Mouse (Mus musculus): ENCODE measurements around the gene Ccdc88b. TPM values are rescaled to one million over a fixed set of nuclear protein-coding genes. Genes with fewer than 3 reads are reported as not detected.
A peak's percentile ranks its signal among the peaks of the same experiment; 100 is the strongest.
"Not testable (repeated sequence)": the region's sequence is repeated elsewhere in the genome, so short reads cannot be mapped to it uniquely, and the experiment has no call there.

Ccdc88b gene
- polyA plus RNA-seq (2015; fragmentation: Nextera tagmentation; extraction: Ambion mirVana): 1.1 and 1.3 TPM in 2 replicates

- Histone ChIP-seq H3K4me2 (ENCODE audit: low read depth, low read length) (no peak within 1 kb of the TSS), H3K36me3 (ENCODE audit: control insufficient read depth, insufficient read depth, low read length) (no peaks in the 10 kb centered on the region), H3K9me3 (ENCODE audit: control insufficient read depth, low read length) (no peaks in the 10 kb centered on the region), H3K4me1 (ENCODE audit: control insufficient read depth, insufficient read depth, low read length) (peaks cover 8% of the 10 kb centered on the region), H3K9ac (ENCODE audit: low read depth, low read length) (no peak within 1 kb of the TSS), H3K27me3 (replicated peaks; ENCODE audit: control insufficient read depth, insufficient read depth, low read length) (no peaks in the 10 kb centered on the region), H3K4me3 (ENCODE audit: low read length) (no peak within 1 kb of the TSS), H3K27ac (ENCODE audit: low read length) (no peak within 1 kb of the TSS)
- 61% methylated on average over 7 of the region's 7 CpGs for WGBS
- ATAC-seq: no peak
Observed at GRCm38 (mm10) chr19:6858031-6858430, at the start of gene Ccdc88b. Gene Ccdc88b (minus strand): TSS chr19:6858211.

DNA sequence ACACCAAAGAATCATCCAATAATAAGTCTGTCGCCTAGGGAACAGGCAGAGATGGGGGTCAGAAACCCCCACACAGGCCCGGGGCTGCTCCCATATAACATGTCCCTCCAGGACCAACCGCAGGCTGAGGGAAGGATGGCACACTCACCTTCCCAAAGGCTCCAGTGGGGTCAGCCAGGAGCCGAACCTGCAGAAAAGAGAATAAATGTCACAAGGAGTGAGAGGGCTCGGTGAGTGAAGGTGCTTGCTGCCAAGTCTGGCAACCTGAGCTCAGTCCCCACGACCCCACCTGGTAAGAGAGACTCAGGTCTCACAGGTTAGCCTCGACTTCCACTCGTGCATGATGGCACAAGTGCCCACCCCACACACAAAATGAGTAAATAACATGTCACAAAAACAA lies 49.1 kb upstream of the Ccdc88b start:
- Histone ChIP-seq H3K9ac (ENCODE audit: low read depth, low read length) (no peak overlapping the region), H3K4me3 (ENCODE audit: low read length) (no peak overlapping the region), H3K9me3 (ENCODE audit: control insufficient read depth, low read length) (no peaks in the 10 kb centered on the region), H3K27ac (ENCODE audit: low read length) (no peak overlapping the region), H3K36me3 (ENCODE audit: control insufficient read depth, insufficient read depth, low read length) (peaks cover 13% of the 10 kb centered on the region), H3K4me1 (ENCODE audit: control insufficient read depth, insufficient read depth, low read length) (peaks cover 14% of the 10 kb centered on the region), H3K27me3 (replicated peaks; ENCODE audit: control insufficient read depth, insufficient read depth, low read length) (no peaks in the 10 kb centered on the region), H3K4me2 (ENCODE audit: low read depth, low read length) (no peak overlapping the region)
- no peak for ATAC-seq
- 88% methylated on average over 8 of the region's 8 CpGs for WGBS

DNA sequence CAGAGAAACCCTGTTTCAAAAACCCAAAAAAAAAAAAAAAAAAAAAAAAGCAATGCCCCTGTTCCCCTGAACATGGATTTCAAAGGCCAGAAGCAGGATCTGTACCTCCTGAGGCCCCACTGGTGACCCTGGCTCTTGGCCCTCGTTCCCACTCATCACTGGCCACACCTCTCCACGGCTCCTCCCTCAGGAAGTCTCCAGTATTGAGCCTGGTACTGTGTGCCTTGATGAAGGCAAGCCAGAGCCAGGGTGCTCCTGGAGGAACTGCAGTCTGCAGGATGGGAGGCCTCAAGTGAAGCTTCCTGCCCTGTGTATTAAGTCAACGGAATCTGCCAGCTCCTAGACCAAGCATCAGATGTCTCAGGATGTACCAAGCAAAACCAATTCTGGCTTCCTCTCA lies 48.2 kb upstream of the Ccdc88b start:
- no peak for ATAC-seq
- Histone ChIP-seq H3K4me2 (ENCODE audit: low read depth, low read length) (no peak overlapping the region), H3K9ac (ENCODE audit: low read depth, low read length) (0 out of 2 replicates have a peak overlapping the region, but pooled peaks have one; percentile 14), H3K9me3 (ENCODE audit: control insufficient read depth, low read length) (no peaks in the 10 kb centered on the region), H3K27me3 (replicated peaks; ENCODE audit: control insufficient read depth, insufficient read depth, low read length) (no peaks in the 10 kb centered on the region), H3K4me3 (ENCODE audit: low read length) (no peak overlapping the region), H3K4me1 (ENCODE audit: control insufficient read depth, insufficient read depth, low read length) (peaks cover 11% of the 10 kb centered on the region), H3K27ac (ENCODE audit: low read length) (no peak overlapping the region), H3K36me3 (ENCODE audit: control insufficient read depth, insufficient read depth, low read length) (peaks cover 6% of the 10 kb centered on the region; the same call in 1 of the 2 replicates)
- WGBS: 74% methylated on average over 3 of the region's 3 CpGs

- WGBS: 91% methylated on average over 11 of the region's 11 CpGs
Observed at GRCm38 (mm10) chr19:6905498-6906159, 47.6 kb upstream of the Ccdc88b start.

GRCm38 (mm10) chr19:6904846-6905245 lies 46.8 kb upstream of the Ccdc88b start:
- Histone ChIP-seq H3K4me1 (ENCODE audit: control insufficient read depth, insufficient read depth, low read length) (peaks cover 7% of the 10 kb centered on the region), H3K9ac (ENCODE audit: low read depth, low read length) (no peak overlapping the region), H3K27ac (ENCODE audit: low read length) (no peak overlapping the region), H3K4me3 (ENCODE audit: low read length) (no peak overlapping the region), H3K36me3 (ENCODE audit: control insufficient read depth, insufficient read depth, low read length) (peaks cover 6% of the 10 kb centered on the region; the same call in 1 of the 2 replicates), H3K27me3 (replicated peaks; ENCODE audit: control insufficient read depth, insufficient read depth, low read length) (no peaks in the 10 kb centered on the region), H3K9me3 (ENCODE audit: control insufficient read depth, low read length) (no peaks in the 10 kb centered on the region), H3K4me2 (ENCODE audit: low read depth, low read length) (no peak overlapping the region)
- 78% methylated on average over 2 of the region's 2 CpGs for WGBS
- ATAC-seq: no peak

More at GRCm38 (mm10) chr19:6905498-6906159, 47.6 kb upstream of the Ccdc88b start:
- peaks cover 7% of the 10 kb centered on the region for H3K4me1 ChIP-seq (ENCODE audit: control insufficient read depth, insufficient read depth, low read length)
- no peak overlapping the region for H3K27ac ChIP-seq (ENCODE audit: low read length)
- H3K4me2 ChIP-seq (ENCODE audit: low read depth, low read length): no peak overlapping the region
- peaks cover 6% of the 10 kb centered on the region; the same call in 1 of the 2 replicates for H3K36me3 ChIP-seq (ENCODE audit: control insufficient read depth, insufficient read depth, low read length)
- no peak for ATAC-seq
- H3K4me3 ChIP-seq (ENCODE audit: low read length): no peak overlapping the region
- no peaks in the 10 kb centered on the region for H3K27me3 ChIP-seq (replicated peaks; ENCODE audit: control insufficient read depth, insufficient read depth, low read length)
- no peaks in the 10 kb centered on the region for H3K9me3 ChIP-seq (ENCODE audit: control insufficient read depth, low read length)
- no peak overlapping the region for H3K9ac ChIP-seq (ENCODE audit: low read depth, low read length)

GRCm38 (mm10) chr19:6903031-6903430 lies 45.0 kb upstream of the Ccdc88b start:
- Histone ChIP-seq H3K9ac (ENCODE audit: low read depth, low read length) (no peak overlapping the region), H3K27ac (ENCODE audit: low read length) (no peak overlapping the region), H3K9me3 (ENCODE audit: control insufficient read depth, low read length) (no peaks in the 10 kb centered on the region), H3K4me1 (ENCODE audit: control insufficient read depth, insufficient read depth, low read length) (0 out of 2 replicates have a peak, but pooled peaks cover 2% of the 10 kb centered on the region), H3K4me2 (ENCODE audit: low read depth, low read length) (no peak overlapping the region), H3K36me3 (ENCODE audit: control insufficient read depth, insufficient read depth, low read length) (peaks cover 6% of the 10 kb centered on the region; the same call in 1 of the 2 replicates), H3K4me3 (ENCODE audit: low read length) (no peak overlapping the region), H3K27me3 (replicated peaks; ENCODE audit: control insufficient read depth, insufficient read depth, low read length) (no peaks in the 10 kb centered on the region)
- no peak for ATAC-seq
- 86% methylated on average over 1 of the region's 1 CpGs for WGBS

GRCm38 (mm10) chr19:6899641-6900040 lies 41.6 kb upstream of the Ccdc88b start:
- 71% methylated on average over 4 of the region's 4 CpGs for WGBS
- Histone ChIP-seq H3K9me3 (ENCODE audit: control insufficient read depth, low read length) (no peaks in the 10 kb centered on the region), H3K4me3 (ENCODE audit: low read length) (no peak overlapping the region), H3K9ac (ENCODE audit: low read depth, low read length) (no peak overlapping the region), H3K4me1 (ENCODE audit: control insufficient read depth, insufficient read depth, low read length) (no peaks in the 10 kb centered on the region), H3K36me3 (ENCODE audit: control insufficient read depth, insufficient read depth, low read length) (0 out of 2 replicates have a peak, but pooled peaks cover 3% of the 10 kb centered on the region), H3K27ac (ENCODE audit: low read length) (no peak overlapping the region), H3K4me2 (ENCODE audit: low read depth, low read length) (no peak overlapping the region), H3K27me3 (replicated peaks; ENCODE audit: control insufficient read depth, insufficient read depth, low read length) (no peaks in the 10 kb centered on the region)
- no peak for ATAC-seq

DNA sequence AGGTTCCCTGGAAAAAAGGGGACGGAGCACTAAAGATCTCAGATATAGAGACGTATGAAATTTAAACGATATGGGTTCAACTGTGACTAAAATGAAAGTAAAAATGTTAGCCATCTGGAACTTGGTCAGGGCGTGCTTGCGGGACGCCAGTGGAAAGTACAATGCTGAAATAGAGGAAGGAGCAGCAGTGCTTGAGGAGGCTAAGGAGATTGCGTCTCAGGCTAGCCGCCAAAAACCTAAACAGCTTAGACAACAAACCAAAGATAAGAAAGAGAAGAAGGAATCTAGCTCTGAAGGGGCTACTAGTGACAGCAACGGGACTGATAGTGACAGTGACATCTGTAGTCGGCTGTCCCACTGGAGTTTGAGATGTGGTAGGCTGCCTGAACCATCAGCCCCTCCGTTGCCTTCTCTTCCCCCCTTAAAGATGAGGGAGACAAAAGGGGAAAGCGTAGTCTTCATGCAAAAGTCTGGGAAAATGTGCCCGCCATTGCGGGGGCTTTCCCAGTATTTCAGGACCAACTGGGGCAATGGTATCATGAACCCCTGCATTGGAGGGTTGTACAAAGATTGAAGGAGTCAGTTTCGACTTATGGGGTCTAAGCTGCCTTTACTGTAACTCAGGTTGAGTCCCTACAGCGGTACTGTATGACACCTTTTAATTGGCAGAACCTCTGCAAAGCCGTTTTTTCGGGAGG lies 37.7 kb upstream of the Ccdc88b start:
- not testable (repeated sequence) for H3K4me2 ChIP-seq (ENCODE audit: low read depth, low read length)

DNA sequence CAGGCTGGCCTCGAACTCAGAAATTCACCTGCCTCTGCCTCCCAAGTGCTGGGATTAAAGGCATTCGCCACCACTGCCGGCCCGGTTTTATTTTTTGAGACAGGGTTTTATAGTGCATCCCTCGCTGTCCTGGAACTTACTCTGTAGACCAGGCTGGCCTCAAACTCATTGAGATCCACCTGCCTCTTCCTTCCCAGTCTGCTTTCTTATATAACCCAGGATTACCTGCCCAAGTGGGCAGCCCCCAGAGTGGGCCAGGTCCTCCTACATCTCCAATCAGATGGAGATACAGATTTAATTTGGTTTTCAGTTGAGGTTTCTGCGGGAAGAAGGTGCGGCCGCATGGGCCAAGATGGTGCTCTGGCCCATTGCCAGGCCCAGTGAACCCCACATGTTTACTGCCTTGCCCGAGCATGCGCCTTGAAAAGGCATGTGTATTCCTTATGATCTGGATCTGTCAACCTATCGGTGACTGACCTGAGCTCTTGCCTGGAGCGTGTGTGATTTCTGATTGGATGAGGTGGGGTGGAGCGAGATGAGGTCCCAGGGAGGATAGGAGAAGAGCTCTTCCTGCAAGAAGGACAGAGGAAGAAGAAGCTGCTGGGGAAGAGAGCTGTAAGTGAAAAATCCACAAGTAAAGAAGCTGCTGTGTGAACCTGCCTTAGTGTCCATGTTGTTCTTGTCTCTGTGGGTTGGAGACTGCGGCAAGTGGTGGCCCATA lies 35.9 kb upstream of the Ccdc88b start:
- Histone ChIP-seq H3K4me1 (ENCODE audit: control insufficient read depth, insufficient read depth, low read length) (peaks cover 2% of the 10 kb centered on the region), H3K9ac (ENCODE audit: low read depth, low read length) (no peak overlapping the region), H3K36me3 (ENCODE audit: control insufficient read depth, insufficient read depth, low read length) (no peaks in the 10 kb centered on the region), H3K27ac (ENCODE audit: low read length) (no peak overlapping the region), H3K27me3 (replicated peaks; ENCODE audit: control insufficient read depth, insufficient read depth, low read length) (no peaks in the 10 kb centered on the region), H3K4me2 (ENCODE audit: low read depth, low read length) (no peak overlapping the region), H3K9me3 (ENCODE audit: control insufficient read depth, low read length) (no peaks in the 10 kb centered on the region), H3K4me3 (ENCODE audit: low read length) (no peak overlapping the region)
- no peak for ATAC-seq
- WGBS: 91% methylated on average over 14 of the region's 14 CpGs

More for the DNA sequence above, 37.7 kb upstream of the Ccdc88b start:
- not testable (repeated sequence) for H3K27me3 ChIP-seq (replicated peaks; ENCODE audit: control insufficient read depth, insufficient read depth, low read length); H3K4me1 ChIP-seq (ENCODE audit: control insufficient read depth, insufficient read depth, low read length); H3K4me3 ChIP-seq (ENCODE audit: low read length); H3K36me3 ChIP-seq (ENCODE audit: control insufficient read depth, insufficient read depth, low read length); H3K27ac ChIP-seq (ENCODE audit: low read length); H3K9me3 ChIP-seq (ENCODE audit: control insufficient read depth, low read length); ATAC-seq; H3K9ac ChIP-seq (ENCODE audit: low read depth, low read length)
- WGBS: 86% methylated on average over 18 of the region's 18 CpGs

All from intestine, embryonic 16.5 days (tissue).